Mouse (Mus musculus) left cerebral cortex, adult 11 months (tissue): Measurements from ENCODE around the gene Wdsub1.
"Not testable (repeated sequence)": the region's sequence is repeated elsewhere in the genome, so short reads cannot be mapped to it uniquely, and the experiment has no call there.

Source experiments
- DNase-seq: peaks from one replicate; pipeline ENCODE4 v3.0.0; 2022; ENCODE audit warnings: low spot score

Wdsub1 gene

GRCm38 (mm10) chr2:59881831-59882741 lies at the start of gene Wdsub1:
Gene Wdsub1, minus strand, starts transcription at chr2:59882591.
- DNase-seq, result peak; percentile 83

- no peak for DNase-seq
Measured at GRCm38 (mm10) chr2:59913610-59914009, 31.2 kb upstream of the Wdsub1 start.

GRCm38 (mm10) chr2:59908048-59908447 lies 25.7 kb upstream of the Wdsub1 start:
- DNase-seq, result no peak

- DNase-seq, result no peak
Measured at GRCm38 (mm10) chr2:59904007-59904406, 21.6 kb upstream of the Wdsub1 start.

GRCm38 (mm10) chr2:59898666-59899065 lies 16.3 kb upstream of the Wdsub1 start:
- no peak for DNase-seq

- DNase-seq, result no peak
Measured at GRCm38 (mm10) chr2:59898105-59898504, 15.7 kb upstream of the Wdsub1 start.

GRCm38 (mm10) chr2:59896837-59897236 lies 14.4 kb upstream of the Wdsub1 start:
- DNase-seq, result no peak

GRCm38 (mm10) chr2:59896400-59896799 lies 14.0 kb upstream of the Wdsub1 start:
- no peak for DNase-seq

GRCm38 (mm10) chr2:59889699-59890098 lies 7.3 kb upstream of the Wdsub1 start:
- no peak for DNase-seq

- no peak for DNase-seq
Measured at GRCm38 (mm10) chr2:59882742-59883281, 421 bp upstream of the Wdsub1 start.

GRCm38 (mm10) chr2:59881404-59881803 lies 987 bp downstream of the Wdsub1 start:
- DNase-seq, result no peak

GRCm38 (mm10) chr2:59878221-59878620 lies 4.2 kb downstream of the Wdsub1 start:
- no peak for DNase-seq

- no peak for DNase-seq
Measured at GRCm38 (mm10) chr2:59877335-59877734, 5.1 kb downstream of the Wdsub1 start.

GRCm38 (mm10) chr2:59876482-59876881 lies 5.9 kb downstream of the Wdsub1 start:
- DNase-seq, result no peak

GRCm38 (mm10) chr2:59870526-59870925 lies 11.9 kb downstream of the Wdsub1 start:
- no peak for DNase-seq

- DNase-seq, result no peak
Measured at GRCm38 (mm10) chr2:59862618-59863017, 19.8 kb downstream of the Wdsub1 start.

- no peak for DNase-seq
Measured at GRCm38 (mm10) chr2:59854363-59854762, 28.0 kb downstream of the Wdsub1 start.

GRCm38 (mm10) chr2:59853543-59853942 lies 28.8 kb downstream of the Wdsub1 start:
- DNase-seq, result no peak

GRCm38 (mm10) chr2:59852916-59853315 lies 29.5 kb downstream of the Wdsub1 start:
- no peak for DNase-seq

GRCm38 (mm10) chr2:59851885-59852284 lies 30.5 kb downstream of the Wdsub1 start:
- not testable (repeated sequence) for DNase-seq

GRCm38 (mm10) chr2:59843848-59844247 lies 38.5 kb downstream of the Wdsub1 start:
- no peak for DNase-seq

- no peak for DNase-seq
Measured at GRCm38 (mm10) chr2:59843156-59843555, 39.2 kb downstream of the Wdsub1 start.

GRCm38 (mm10) chr2:59842556-59843008 lies 39.8 kb downstream of the Wdsub1 start:
- no peak for DNase-seq
